Mouse (Mus musculus) CH12.LX (cell line): ENCODE measurements at regions not wholly inside any gene's neighbourhood (a gene's known extent, or its start where the extent isn't known, plus 50 kb on each side); places are given as distances from the start of the nearest gene placed in this dataset.

ENCODE experiments used
- CTCF ChIP-seq, 2 experiments: IDR thresholded peaks in 1 of 2; conservative IDR thresholded peaks in 1 of 2; 2 replicates each; pipeline ENCODE4 v1.5.1; 2011 to 2012; ENCODE audit warnings: low read depth in 2 of 2, low read length in 2 of 2, improper control_type of control experiment in 1 of 2, inconsistent platforms in 1 of 2, mild to moderate bottlenecking in 1 of 2, moderate library complexity in 1 of 2
- EP300 ChIP-seq: IDR thresholded peaks from 2 replicates; pipeline ENCODE4 v1.6.1; 2011; ENCODE audit warnings: low read length, improper control_type of control experiment
- MAX ChIP-seq: IDR thresholded peaks from 2 replicates; pipeline ENCODE4 v1.6.1; 2011; ENCODE audit warnings: low read length, improper control_type of control experiment
- USF1 ChIP-seq: IDR thresholded peaks from 2 replicates; pipeline ENCODE4 v1.6.1; 2014; ENCODE audit warnings: low read depth, mild to moderate bottlenecking, inconsistent platforms, low read length, improper control_type of control experiment
- ZNF384 ChIP-seq: IDR thresholded peaks from 2 replicates; pipeline ENCODE4 v1.6.1; 2012; ENCODE audit warnings: low read depth, low read length, improper control_type of control experiment, inconsistent platforms

DNA sequence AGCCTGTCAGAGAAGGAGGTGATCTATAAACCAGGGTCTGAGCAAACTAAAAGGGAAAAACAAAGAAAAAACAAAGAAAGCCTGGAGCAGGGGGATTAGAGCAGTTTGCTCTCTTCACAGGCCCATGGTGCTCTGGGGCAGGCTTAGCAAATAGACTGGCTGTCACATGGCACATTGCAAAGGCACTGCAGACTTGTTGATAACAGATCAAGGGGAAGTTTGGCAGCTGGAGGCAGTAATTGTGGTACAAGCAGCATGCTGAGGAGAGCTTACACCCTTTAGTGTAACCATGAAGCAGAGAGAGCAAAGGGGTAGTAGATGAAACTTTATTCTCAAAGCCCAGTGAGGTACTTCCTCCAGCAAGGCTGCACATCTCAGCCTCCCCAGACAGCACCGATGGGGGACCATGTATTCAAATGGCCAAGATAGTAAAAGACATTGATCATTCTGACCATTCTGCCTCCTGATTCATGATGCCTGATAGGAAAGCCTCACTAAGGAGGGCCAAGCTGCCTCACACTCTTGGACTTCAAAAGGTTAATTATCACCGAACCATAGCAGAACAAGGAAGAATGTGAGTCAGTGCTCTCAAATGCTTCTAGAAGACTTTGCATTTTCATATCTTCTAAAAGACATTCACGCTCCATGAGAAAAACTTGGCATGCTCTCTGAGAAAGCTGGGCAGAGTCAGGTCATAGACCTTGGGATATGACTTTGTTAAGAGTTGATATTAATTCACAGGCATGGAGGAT is 178.9 kb downstream of the Fam76b start:
- TF ChIP-seq USF1 (no peak), EP300 (no peak), CTCF (conservative IDR thresholded peaks at IDR 0.05 in 1 of 2, IDR thresholded peaks at IDR 0.05 in 1 of 2; ENCODE audit: low read depth in 2 of 2, low read length in 2 of 2) (no peak), MAX (no peak), ZNF384 (no peak)
